Mouse (Mus musculus): Measurements from ENCODE around the gene Zc3hav1l.

- TF ChIP-seq CTCF (IDR thresholded peaks at IDR 0.05; ENCODE audit: control insufficient read depth, insufficient read depth, insufficient replicate concordance, low read depth, low read length) (no peak), POLR2A (IDR thresholded peaks at IDR 0.05; ENCODE audit: control insufficient read depth, low read depth, low read length) (no peak)
These were observed 46.0 kb downstream of the Zc3hav1l start for GRCm38 (mm10) chr6:38252766-38253735.

Measured in testis, adult 2 months (tissue).